Mouse (Mus musculus): Measurements from ENCODE around the gene Rps6kc1. TPM values are rescaled to one million over a fixed set of nuclear protein-coding genes. Genes with fewer than 3 reads are reported as not detected.

Rps6kc1 gene
- polyA plus RNA-seq, 1 experiment from 2014 or later: 16.9 TPM

- DNase-seq (ENCODE audit: low spot score) (no peak), ATAC-seq (replicated peaks; ENCODE audit: low FRiP score) (no peak)
- WGBS: 69% methylated on average over 10 of the region's 10 CpGs
- H3K36me3 ChIP-seq (ENCODE audit: control insufficient read depth, insufficient read depth, low read length): no peaks in the 10 kb centered on the region
- no peak overlapping the region for H3K27ac ChIP-seq (ENCODE audit: low read depth, low read length)
- no peak overlapping the region for H3K4me2 ChIP-seq (ENCODE audit: low read depth, low read length, severe bottlenecking)
- H3K4me1 ChIP-seq (replicated peaks; ENCODE audit: control insufficient read depth, insufficient read depth, low read length): no peaks in the 10 kb centered on the region; the same call in 1 of the 2 replicates
- H3K27me3 ChIP-seq (ENCODE audit: control insufficient read depth, insufficient read depth, low read length): no peaks in the 10 kb centered on the region
- H3K9ac ChIP-seq (ENCODE audit: low read length): no peak overlapping the region
- H3K4me3 ChIP-seq (ENCODE audit: low read depth, low read length): no peak overlapping the region
- H3K9me3 ChIP-seq (ENCODE audit: control insufficient read depth, low read length): no peaks in the 10 kb centered on the region
Measured at GRCm38 (mm10) chr1:190669099-190669498, 242.5 kb downstream of the Rps6kc1 start.

GRCm38 (mm10) chr1:190667821-190668220 is 243.7 kb downstream of the Rps6kc1 start:
- Histone ChIP-seq H3K27me3 (ENCODE audit: control insufficient read depth, insufficient read depth, low read length) (no peaks in the 10 kb centered on the region), H3K36me3 (ENCODE audit: control insufficient read depth, insufficient read depth, low read length) (no peaks in the 10 kb centered on the region), H3K4me2 (ENCODE audit: low read depth, low read length, severe bottlenecking) (no peak overlapping the region), H3K4me1 (replicated peaks; ENCODE audit: control insufficient read depth, insufficient read depth, low read length) (no peaks in the 10 kb centered on the region; the same call in 1 of the 2 replicates), H3K27ac (ENCODE audit: low read depth, low read length) (no peak overlapping the region), H3K4me3 (ENCODE audit: low read depth, low read length) (no peak overlapping the region), H3K9ac (ENCODE audit: low read length) (no peak overlapping the region), H3K9me3 (ENCODE audit: control insufficient read depth, low read length) (no peaks in the 10 kb centered on the region)
- 95% methylated on average over 11 of the region's 11 CpGs for WGBS
- no peak for ATAC-seq (replicated peaks; ENCODE audit: low FRiP score)
- DNase-seq (ENCODE audit: low spot score): no peak

- ATAC-seq (replicated peaks; ENCODE audit: low FRiP score): no peak
- Histone ChIP-seq H3K36me3 (ENCODE audit: control insufficient read depth, insufficient read depth, low read length) (no peaks in the 10 kb centered on the region), H3K27me3 (ENCODE audit: control insufficient read depth, insufficient read depth, low read length) (no peaks in the 10 kb centered on the region), H3K4me1 (replicated peaks; ENCODE audit: control insufficient read depth, insufficient read depth, low read length) (no peaks in the 10 kb centered on the region; the same call in 1 of the 2 replicates), H3K9ac (ENCODE audit: low read length) (no peak overlapping the region), H3K4me2 (ENCODE audit: low read depth, low read length, severe bottlenecking) (no peak overlapping the region), H3K9me3 (ENCODE audit: control insufficient read depth, low read length) (no peaks in the 10 kb centered on the region), H3K4me3 (ENCODE audit: low read depth, low read length) (no peak overlapping the region), H3K27ac (ENCODE audit: low read depth, low read length) (no peak overlapping the region)
- no peak for DNase-seq (ENCODE audit: low spot score)
- WGBS: 89% methylated on average over 5 of the region's 5 CpGs
Measured at GRCm38 (mm10) chr1:190667326-190667725, 244.2 kb downstream of the Rps6kc1 start.

- Histone ChIP-seq H3K36me3 (ENCODE audit: control insufficient read depth, insufficient read depth, low read length) (no peaks in the 10 kb centered on the region), H3K9me3 (ENCODE audit: control insufficient read depth, low read length) (no peaks in the 10 kb centered on the region), H3K27ac (ENCODE audit: low read depth, low read length) (no peak overlapping the region), H3K4me2 (ENCODE audit: low read depth, low read length, severe bottlenecking) (no peak overlapping the region), H3K4me1 (replicated peaks; ENCODE audit: control insufficient read depth, insufficient read depth, low read length) (peaks cover 9% of the 10 kb centered on the region), H3K9ac (ENCODE audit: low read length) (no peak overlapping the region), H3K4me3 (ENCODE audit: low read depth, low read length) (no peak overlapping the region), H3K27me3 (ENCODE audit: control insufficient read depth, insufficient read depth, low read length) (no peaks in the 10 kb centered on the region)
- DNase-seq (ENCODE audit: low spot score) (no peak), ATAC-seq (replicated peaks; ENCODE audit: low FRiP score) (no peak)
- 89% methylated on average over 8 of the region's 8 CpGs for WGBS
Measured at GRCm38 (mm10) chr1:190665490-190665875, 246.1 kb downstream of the Rps6kc1 start.

GRCm38 (mm10) chr1:190664767-190665489 is 246.6 kb downstream of the Rps6kc1 start:
- Histone ChIP-seq H3K9ac (ENCODE audit: low read length) (no peak overlapping the region), H3K4me2 (ENCODE audit: low read depth, low read length, severe bottlenecking) (no peak overlapping the region), H3K9me3 (ENCODE audit: control insufficient read depth, low read length) (no peaks in the 10 kb centered on the region), H3K36me3 (ENCODE audit: control insufficient read depth, insufficient read depth, low read length) (no peaks in the 10 kb centered on the region), H3K27ac (ENCODE audit: low read depth, low read length) (no peak overlapping the region), H3K4me3 (ENCODE audit: low read depth, low read length) (no peak overlapping the region), H3K27me3 (ENCODE audit: control insufficient read depth, insufficient read depth, low read length) (no peaks in the 10 kb centered on the region), H3K4me1 (replicated peaks; ENCODE audit: control insufficient read depth, insufficient read depth, low read length) (peaks cover 9% of the 10 kb centered on the region)
- ATAC-seq (replicated peaks; ENCODE audit: low FRiP score) (no peak), DNase-seq (ENCODE audit: low spot score) (no peak)
- WGBS: 87% methylated on average over 21 of the region's 21 CpGs

- Histone ChIP-seq H3K4me2 (ENCODE audit: low read depth, low read length, severe bottlenecking) (no peak overlapping the region), H3K4me1 (replicated peaks; ENCODE audit: control insufficient read depth, insufficient read depth, low read length) (peaks cover 9% of the 10 kb centered on the region), H3K27ac (ENCODE audit: low read depth, low read length) (no peak overlapping the region), H3K36me3 (ENCODE audit: control insufficient read depth, insufficient read depth, low read length) (no peaks in the 10 kb centered on the region), H3K9me3 (ENCODE audit: control insufficient read depth, low read length) (no peaks in the 10 kb centered on the region), H3K27me3 (ENCODE audit: control insufficient read depth, insufficient read depth, low read length) (no peaks in the 10 kb centered on the region), H3K9ac (ENCODE audit: low read length) (no peak overlapping the region), H3K4me3 (ENCODE audit: low read depth, low read length) (no peak overlapping the region)
- WGBS: 92% methylated on average over 4 of the region's 4 CpGs
- ATAC-seq (replicated peaks; ENCODE audit: low FRiP score) (no peak), DNase-seq (ENCODE audit: low spot score) (no peak)
Measured at GRCm38 (mm10) chr1:190663996-190664395, 247.6 kb downstream of the Rps6kc1 start.

GRCm38 (mm10) chr1:190662736-190663135 is 248.8 kb downstream of the Rps6kc1 start:
- H3K9me3 ChIP-seq (ENCODE audit: control insufficient read depth, low read length): no peaks in the 10 kb centered on the region
- no peak overlapping the region for H3K9ac ChIP-seq (ENCODE audit: low read length)
- H3K4me1 ChIP-seq (replicated peaks; ENCODE audit: control insufficient read depth, insufficient read depth, low read length): peaks cover 9% of the 10 kb centered on the region
- no peaks in the 10 kb centered on the region; the same call in 1 of the 2 replicates for H3K27me3 ChIP-seq (ENCODE audit: control insufficient read depth, insufficient read depth, low read length)
- WGBS: 86% methylated on average over 5 of the region's 5 CpGs
- H3K4me2 ChIP-seq (ENCODE audit: low read depth, low read length, severe bottlenecking): no peak overlapping the region
- ATAC-seq (replicated peaks; ENCODE audit: low FRiP score) (no peak), DNase-seq (ENCODE audit: low spot score) (no peak)
- no peak overlapping the region for H3K27ac ChIP-seq (ENCODE audit: low read depth, low read length)
- H3K4me3 ChIP-seq (ENCODE audit: low read depth, low read length): no peak overlapping the region
- no peaks in the 10 kb centered on the region for H3K36me3 ChIP-seq (ENCODE audit: control insufficient read depth, insufficient read depth, low read length)

- peak; percentile 35 for ATAC-seq (replicated peaks; ENCODE audit: low FRiP score)
- H3K4me1 ChIP-seq (replicated peaks; ENCODE audit: control insufficient read depth, insufficient read depth, low read length): peaks cover 9% of the 10 kb centered on the region
- no peak for DNase-seq (ENCODE audit: low spot score)
Measured at GRCm38 (mm10) chr1:190661764-190662163, 249.8 kb downstream of the Rps6kc1 start.

GRCm38 (mm10) chr1:190661249-190661648 is 250.3 kb downstream of the Rps6kc1 start:
- 0 out of 2 replicates have a peak overlapping the region, but pooled peaks have one; percentile 16 for H3K9ac ChIP-seq (ENCODE audit: low read length)
- H3K4me2 ChIP-seq (ENCODE audit: low read depth, low read length, severe bottlenecking): no peak overlapping the region
- H3K9me3 ChIP-seq (ENCODE audit: control insufficient read depth, low read length): no peaks in the 10 kb centered on the region
- no peak overlapping the region for H3K4me3 ChIP-seq (ENCODE audit: low read depth, low read length)
- WGBS: 53% methylated on average over 15 of the region's 15 CpGs
- H3K4me1 ChIP-seq (replicated peaks; ENCODE audit: control insufficient read depth, insufficient read depth, low read length): peaks cover 9% of the 10 kb centered on the region
- DNase-seq (ENCODE audit: low spot score) (no peak), ATAC-seq (replicated peaks; ENCODE audit: low FRiP score) (no peak)
- H3K27me3 ChIP-seq (ENCODE audit: control insufficient read depth, insufficient read depth, low read length): no peaks in the 10 kb centered on the region; the same call in 1 of the 2 replicates
- peak overlapping the region; percentile 25; the same call in 1 of the 2 replicates for H3K27ac ChIP-seq (ENCODE audit: low read depth, low read length)
- no peaks in the 10 kb centered on the region for H3K36me3 ChIP-seq (ENCODE audit: control insufficient read depth, insufficient read depth, low read length)

More at GRCm38 (mm10) chr1:190661764-190662163, 249.8 kb downstream of the Rps6kc1 start:
- no peaks in the 10 kb centered on the region; the same call in 1 of the 2 replicates for H3K27me3 ChIP-seq (ENCODE audit: control insufficient read depth, insufficient read depth, low read length)
- H3K9ac ChIP-seq (ENCODE audit: low read length): 0 out of 2 replicates have a peak overlapping the region, but pooled peaks have one; percentile 16
- no peak overlapping the region for H3K4me3 ChIP-seq (ENCODE audit: low read depth, low read length)
- 0 out of 2 replicates have a peak overlapping the region, but pooled peaks have one; percentile 25 for H3K27ac ChIP-seq (ENCODE audit: low read depth, low read length)
- 49% methylated on average over 4 of the region's 4 CpGs for WGBS
- no peaks in the 10 kb centered on the region for H3K9me3 ChIP-seq (ENCODE audit: control insufficient read depth, low read length)
- no peak overlapping the region for H3K4me2 ChIP-seq (ENCODE audit: low read depth, low read length, severe bottlenecking)
- H3K36me3 ChIP-seq (ENCODE audit: control insufficient read depth, insufficient read depth, low read length): no peaks in the 10 kb centered on the region
